Mouse (Mus musculus) ES-E14 (cell line): Measurements from ENCODE around the gene Fuom.

Source experiments
- CHD2 ChIP-seq: IDR thresholded peaks from 2 replicates; pipeline ENCODE4 v1.6.1; 2014; ENCODE audit warnings: mild to moderate bottlenecking, low read depth, low read length, inconsistent platforms
- HCFC1 ChIP-seq: IDR thresholded peaks from 2 replicates; pipeline ENCODE4 v1.6.1; 2012; ENCODE audit warnings: low read length, inconsistent platforms, borderline replicate concordance; ENCODE audit not compliant: insufficient read depth

- TF ChIP-seq CHD2 (no peak), HCFC1 (no peak)
Measured at GRCm38 (mm10) chr7:140048361-140049114, 53.7 kb downstream of the Fuom start, which contains the start of gene Msx3.
